Mouse (Mus musculus) CD4-positive, CD25-positive, alpha-beta regulatory T cell, adult 2 months (primary cell): ENCODE measurements around the gene Maco1.

Experiments
- DNase-seq: peaks from one replicate; pipeline ENCODE4 v3.0.0-alpha.2; 2012; ENCODE audit warnings: low read depth, low spot score

Maco1 gene

GRCm38 (mm10) chr4:134853259-134853636, at the start of gene Maco1:
Maco1 (minus strand) TSS chr4:134853345.
- peak; percentile 98 for DNase-seq

GRCm38 (mm10) chr4:134901126-134901525, 48.0 kb upstream of the Maco1 start:
- no peak for DNase-seq

DNA sequence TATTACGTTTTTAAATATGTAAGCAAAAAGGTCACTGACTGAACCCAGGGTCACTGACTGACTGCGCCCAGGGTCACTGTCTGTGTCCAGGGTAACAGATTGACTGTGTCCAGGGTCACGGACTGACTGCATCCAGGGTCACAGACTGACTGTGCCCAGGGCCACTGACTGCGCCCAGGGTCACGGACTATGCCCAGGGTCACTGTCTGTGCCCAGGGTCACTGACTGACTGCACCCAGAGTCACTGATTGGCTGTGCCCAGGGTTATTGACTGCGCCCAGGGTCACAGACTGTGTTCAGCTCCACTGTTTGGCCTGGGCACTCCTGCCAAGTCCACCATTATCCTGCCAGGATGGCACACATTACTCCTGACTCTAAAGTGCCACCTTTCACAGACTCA, 44.1 kb upstream of the Maco1 start:
- no peak for DNase-seq

GRCm38 (mm10) chr4:134892096-134892495, 39.0 kb upstream of the Maco1 start:
- DNase-seq: no peak

DNA sequence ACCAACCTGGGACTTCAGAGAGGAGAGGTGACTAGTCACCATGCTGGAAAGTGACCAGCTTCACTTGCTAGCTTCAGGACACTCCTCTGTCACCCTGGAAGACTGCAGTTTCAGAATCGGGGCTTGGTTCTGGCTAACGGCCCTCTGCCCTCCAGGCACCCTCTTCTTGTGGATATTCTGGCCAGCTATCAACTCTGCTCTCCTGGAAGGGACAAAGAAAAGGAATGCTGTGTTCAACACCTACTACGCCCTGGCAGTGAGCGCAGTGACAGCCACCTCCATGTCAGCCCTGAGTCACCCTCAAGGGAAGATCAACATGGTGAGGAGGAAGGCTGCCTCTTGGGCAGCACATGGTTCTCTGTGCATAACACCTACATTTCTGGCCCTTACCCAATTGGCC, 31.2 kb upstream of the Maco1 start:
- DNase-seq: no peak

- no peak for DNase-seq
These were observed 30.7 kb upstream of the Maco1 start for GRCm38 (mm10) chr4:134883808-134884207.

DNA sequence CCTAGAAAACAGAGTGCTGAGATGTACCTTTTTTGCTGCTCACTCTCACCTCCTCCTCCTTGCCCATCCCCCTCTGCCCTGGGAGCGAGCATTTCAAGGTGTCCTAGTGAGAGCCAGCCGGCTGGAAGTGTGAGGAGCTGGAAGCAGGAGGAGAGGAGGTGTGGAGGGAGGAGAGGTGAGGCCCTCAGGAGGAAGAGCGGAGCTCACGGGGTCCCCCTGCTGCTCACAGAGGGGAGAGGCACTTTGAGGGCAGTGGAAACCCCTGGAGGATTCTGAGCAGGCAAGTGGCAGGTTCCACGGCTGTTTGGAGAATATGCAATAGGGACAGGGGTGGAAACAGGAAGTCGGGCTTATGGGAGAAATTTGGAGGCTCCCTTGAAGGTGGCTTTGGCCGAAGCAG, 30.1 kb upstream of the Maco1 start:
- peak; percentile 74 for DNase-seq

GRCm38 (mm10) chr4:134880041-134880440, 26.9 kb upstream of the Maco1 start:
- DNase-seq: peak; percentile 65

GRCm38 (mm10) chr4:134879410-134879981, 26.4 kb upstream of the Maco1 start:
- peak; percentile 86 for DNase-seq

DNA sequence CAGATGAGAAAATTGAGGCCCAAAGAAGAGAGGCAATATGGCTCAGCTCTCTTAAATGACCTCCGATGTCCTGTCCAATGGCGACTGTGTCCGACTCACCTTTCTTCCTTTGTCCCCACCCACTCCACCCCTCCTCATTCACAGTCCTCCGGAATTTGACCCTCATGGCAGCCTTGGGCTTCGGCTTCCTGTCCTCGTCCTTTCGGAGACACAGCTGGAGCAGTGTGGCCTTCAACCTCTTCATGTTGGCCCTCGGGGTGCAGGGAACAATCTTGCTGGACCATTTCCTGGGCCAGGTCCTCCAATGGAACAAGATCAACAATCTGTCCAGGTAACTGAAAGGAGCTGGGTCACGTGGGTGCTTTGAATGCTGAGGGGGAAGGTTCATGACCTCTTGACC, 23.0 kb upstream of the Maco1 start:
- DNase-seq: no peak

- DNase-seq: no peak
These were observed 18.8 kb upstream of the Maco1 start for GRCm38 (mm10) chr4:134871950-134872349.

GRCm38 (mm10) chr4:134871477-134871876, 18.3 kb upstream of the Maco1 start:
- DNase-seq: no peak

DNA sequence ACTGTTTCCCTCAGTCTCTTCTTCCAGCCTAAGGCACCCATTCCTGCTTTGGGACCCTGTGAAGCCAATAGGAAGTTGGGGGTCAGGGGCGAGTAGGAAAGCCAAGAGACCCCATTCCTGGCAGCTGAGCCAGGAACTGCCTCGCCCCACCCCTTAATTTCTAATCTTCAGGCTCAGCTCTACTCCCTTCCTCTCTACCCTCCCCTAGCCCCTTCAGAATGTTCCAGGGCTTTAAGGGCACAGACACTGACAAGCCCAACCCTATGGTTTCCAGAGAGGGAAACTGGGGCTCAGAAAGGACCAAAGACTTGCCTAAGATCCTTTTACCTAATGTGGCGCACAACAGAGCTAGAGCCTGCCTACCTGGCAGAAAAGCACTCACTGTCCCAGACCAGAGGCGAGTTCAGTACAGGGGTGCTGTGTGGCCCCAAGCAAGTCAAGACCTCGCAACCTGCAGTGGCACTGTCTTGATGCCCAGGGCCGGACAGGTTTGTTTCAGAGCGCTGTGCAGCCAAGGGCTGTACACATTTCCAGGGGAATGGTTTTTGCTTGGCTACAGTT, 16.8 kb upstream of the Maco1 start:
- no peak for DNase-seq

DNA sequence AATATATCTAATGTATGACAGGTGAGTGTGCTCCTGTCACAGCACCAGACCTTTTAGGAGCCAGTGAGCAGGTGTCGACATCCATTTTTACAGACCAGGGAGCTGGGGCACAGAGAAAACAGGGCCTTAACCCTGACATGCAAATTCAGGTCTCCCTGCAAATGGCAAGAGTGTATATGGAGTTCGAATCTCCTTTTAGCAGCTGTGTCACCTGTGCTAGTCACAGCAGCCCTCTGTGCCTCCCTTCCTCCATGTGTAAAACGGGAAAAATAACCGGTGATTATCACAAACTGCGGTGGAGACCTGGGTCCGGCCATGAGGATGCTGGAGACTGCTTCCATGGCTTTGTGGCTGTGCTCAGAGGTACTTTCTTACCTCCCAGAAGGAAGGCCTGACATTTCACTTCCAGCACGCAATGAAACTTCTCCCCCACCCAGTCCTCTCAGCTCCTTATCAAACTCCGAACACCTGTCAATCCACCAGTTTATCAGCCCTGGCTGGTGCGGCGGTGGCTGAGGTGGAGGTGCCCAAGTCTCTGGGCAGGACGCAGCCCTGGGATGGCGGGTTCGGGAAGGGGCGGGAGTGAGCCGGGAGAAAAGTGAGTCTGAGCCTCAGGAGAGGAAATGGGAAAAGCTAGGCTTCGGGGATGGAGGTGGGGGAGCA, 16.1 kb upstream of the Maco1 start:
- no peak for DNase-seq

DNA sequence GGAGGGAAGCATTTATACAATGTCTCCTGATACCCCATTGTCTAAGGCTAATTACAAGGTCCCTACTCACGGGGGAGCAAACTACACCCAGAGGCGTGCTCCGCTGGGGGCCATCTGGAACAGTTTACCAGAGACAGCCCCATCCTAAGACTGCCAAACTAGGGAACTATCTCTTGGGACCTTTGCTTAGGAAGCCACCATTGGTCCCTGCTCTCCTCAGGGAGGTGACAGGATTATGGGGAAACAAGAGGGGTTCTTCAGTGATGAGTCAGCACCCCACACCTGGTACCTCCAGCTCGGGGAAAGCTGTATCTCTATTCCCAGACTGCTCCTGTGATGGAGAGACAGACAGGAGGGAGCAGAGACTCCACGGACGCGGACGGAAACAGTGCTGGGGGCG, 15.3 kb upstream of the Maco1 start:
- DNase-seq: no peak

GRCm38 (mm10) chr4:134868065-134868464, 14.9 kb upstream of the Maco1 start:
- DNase-seq: no peak

GRCm38 (mm10) chr4:134867661-134868060, 14.5 kb upstream of the Maco1 start:
- DNase-seq: no peak

- no peak for DNase-seq
These were observed 14.1 kb upstream of the Maco1 start for GRCm38 (mm10) chr4:134867213-134867612.

DNA sequence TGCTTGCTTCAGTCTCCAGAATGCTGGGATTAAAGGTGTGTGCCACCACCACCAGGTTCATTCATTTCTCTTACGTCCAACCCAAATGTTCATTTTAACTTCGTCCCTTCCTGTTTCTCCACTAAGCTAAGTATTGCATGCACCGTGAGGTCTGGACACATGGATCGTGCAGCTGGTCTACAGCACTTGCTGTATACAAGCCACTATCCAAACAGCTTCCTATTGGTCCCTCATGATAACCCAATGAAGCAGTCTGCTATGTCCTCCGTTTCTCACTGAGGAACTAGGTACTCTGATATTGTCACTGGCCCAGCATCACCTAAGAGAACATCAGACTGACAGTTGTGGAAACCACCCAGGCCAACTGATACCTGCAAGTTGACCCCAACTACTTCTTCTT, 12.6 kb upstream of the Maco1 start:
- no peak for DNase-seq

GRCm38 (mm10) chr4:134865340-134865739, 12.2 kb upstream of the Maco1 start:
- DNase-seq: no peak

GRCm38 (mm10) chr4:134863937-134864729, 11.0 kb upstream of the Maco1 start, which contains the start of gene Rhd:
Rhd (plus strand) TSS chr4:134864536.
- no peak for DNase-seq

DNA sequence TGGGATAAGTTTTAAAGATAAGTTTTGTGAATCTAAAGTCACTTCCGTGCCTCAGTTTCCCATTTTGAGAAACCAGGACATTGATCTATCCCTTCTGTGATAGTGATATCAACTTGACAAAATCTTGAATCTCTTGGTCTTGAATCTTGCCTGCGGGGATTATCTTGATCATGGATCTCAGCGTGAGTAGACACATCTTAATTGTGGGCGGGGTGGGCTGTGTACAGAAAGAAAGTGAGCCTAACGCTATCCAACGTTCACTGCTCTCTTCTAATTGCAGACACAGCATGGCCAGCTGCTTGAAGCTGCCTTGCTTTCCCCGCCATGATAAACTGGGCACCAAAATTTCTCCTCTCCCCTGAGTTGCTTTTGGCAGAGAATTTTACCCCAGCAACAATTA, 9.9 kb upstream of the Maco1 start:
- no peak for DNase-seq

DNA sequence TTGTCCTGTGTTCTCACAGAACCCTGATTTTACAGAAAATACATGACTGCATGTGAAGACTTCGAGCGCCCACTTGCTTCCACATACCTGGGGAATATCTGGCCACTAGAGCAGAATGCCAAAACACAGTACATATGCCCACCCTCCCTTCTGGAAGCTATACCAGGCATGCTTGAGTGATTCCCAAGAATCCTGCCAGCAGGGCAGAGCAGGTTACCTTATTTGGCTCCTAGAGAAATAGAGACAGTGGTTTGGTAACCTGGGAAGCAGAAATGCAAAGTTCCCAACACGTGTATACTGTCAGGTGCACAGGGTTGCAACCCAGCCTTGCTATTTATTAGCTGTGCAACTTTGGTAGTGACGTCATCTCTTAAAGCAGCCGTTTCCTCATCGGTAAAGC, 8.7 kb upstream of the Maco1 start:
- DNase-seq: no peak
